Mouse (Mus musculus) midbrain, embryonic 15.5 days (tissue): ENCODE measurements around the gene Gm45521. TPM values are rescaled to one million over a fixed set of nuclear protein-coding genes. Genes with fewer than 3 reads are reported as not detected.
A peak's percentile ranks its signal among the peaks of the same experiment; 100 is the strongest.

Source experiments
- ATAC-seq: fragments of 200-750 bp; cut with Nextera tagmentation; replicated peaks from 2 replicates; pipeline ENCODE4 v1.8.0; 2017; ENCODE audit warnings: moderate TSS enrichment
- H3K27ac ChIP-seq: fragments of 300-500 bp; sonication (generic); 2 replicates; pipeline ENCODE4 v1.5.1; 2015; ENCODE audit warnings: mild to moderate bottlenecking, inconsistent platforms
- H3K27me3 ChIP-seq: fragments of 300-500 bp; sonication (generic); replicated peaks from 2 replicates; pipeline ENCODE4 v1.6.1; 2015; ENCODE audit warnings: inconsistent platforms
- H3K36me3 ChIP-seq: fragments of 300-500 bp; sonication (generic); replicated peaks from 2 replicates; pipeline ENCODE4 v1.6.1; 2015; ENCODE audit warnings: inconsistent platforms
- H3K4me1 ChIP-seq: fragments of 300-500 bp; sonication (generic); 2 replicates; pipeline ENCODE4 v1.6.1; 2015; ENCODE audit warnings: inconsistent platforms
- H3K4me2 ChIP-seq: fragments of 300-500 bp; sonication (generic); 2 replicates; pipeline ENCODE4 v1.6.1; 2015; ENCODE audit warnings: inconsistent platforms, mild to moderate bottlenecking, moderate library complexity
- H3K4me3 ChIP-seq: fragments of 300-500 bp; sonication (generic); 2 replicates; pipeline ENCODE4 v1.5.1; 2015; ENCODE audit warnings: mild to moderate bottlenecking, inconsistent platforms
- H3K9ac ChIP-seq: fragments of 300-500 bp; sonication (generic); 2 replicates; pipeline ENCODE4 v1.6.1; 2015; ENCODE audit warnings: mild to moderate bottlenecking, inconsistent platforms
- H3K9me3 ChIP-seq: fragments of 300-500 bp; sonication (generic); 2 replicates; pipeline ENCODE4 v1.6.1; 2016; ENCODE audit warnings: inconsistent platforms
- WGBS: fragments of 180-500 bp; shearing (Covaris S2); methylation state at CpG from one replicate; pipeline ENCODE4 v1.1.7; 2015; ENCODE audit warnings: mixed read lengths; 5-methylcytosine and 5-hydroxymethylcytosine counted together
- polyA plus RNA-seq: library from polyadenylated mRNA; unstranded; fragments of >200 nt; fragmentation: Nextera tagmentation; extraction: Ambion mirVana; gene quantifications from 2 replicates; pipeline ENCODE4 v1.2.1, GENCODE M21; 2015

Gene Gm45521
- polyA plus RNA-seq, 1 experiment from 2014 or later: 0.71 TPM

GRCm38 (mm10) chr14:7989961-7990360 is 32.9 kb downstream of the Gm45521 start:
- 79% methylated on average over 3 of the region's 3 CpGs for WGBS
- ATAC-seq: no peak
- no peak overlapping the region for H3K9ac ChIP-seq
- H3K36me3 ChIP-seq: no peaks in the 10 kb centered on the region
- no peak overlapping the region for H3K4me2 ChIP-seq
- no peaks in the 10 kb centered on the region for H3K4me1 ChIP-seq
- H3K4me3 ChIP-seq: no peak overlapping the region
- no peaks in the 10 kb centered on the region for H3K9me3 ChIP-seq
- H3K27me3 ChIP-seq: no peaks in the 10 kb centered on the region
- no peak overlapping the region for H3K27ac ChIP-seq

GRCm38 (mm10) chr14:7991108-7991776 is 34.2 kb downstream of the Gm45521 start:
- no peak overlapping the region for H3K4me3 ChIP-seq
- no peak for ATAC-seq
- H3K4me1 ChIP-seq: no peaks in the 10 kb centered on the region
- WGBS: 77% methylated on average over 5 of the region's 5 CpGs
- no peaks in the 10 kb centered on the region for H3K36me3 ChIP-seq
- no peaks in the 10 kb centered on the region for H3K27me3 ChIP-seq
- no peak overlapping the region for H3K4me2 ChIP-seq
- no peak overlapping the region for H3K9ac ChIP-seq
- no peaks in the 10 kb centered on the region for H3K9me3 ChIP-seq
- H3K27ac ChIP-seq: no peak overlapping the region

GRCm38 (mm10) chr14:7992158-7992557 is 35.1 kb downstream of the Gm45521 start:
- no peak overlapping the region for H3K9ac ChIP-seq
- peaks cover 2% of the 10 kb centered on the region; the same call in 1 of the 2 replicates for H3K4me1 ChIP-seq
- H3K36me3 ChIP-seq: no peaks in the 10 kb centered on the region
- no peak overlapping the region for H3K27ac ChIP-seq
- no peak for ATAC-seq
- H3K4me3 ChIP-seq: no peak overlapping the region
- WGBS: 82% methylated on average over 6 of the region's 6 CpGs
- no peaks in the 10 kb centered on the region for H3K9me3 ChIP-seq
- H3K27me3 ChIP-seq: no peaks in the 10 kb centered on the region
- H3K4me2 ChIP-seq: no peak overlapping the region

- WGBS: 75% methylated on average over 8 of the region's 8 CpGs
- Histone ChIP-seq H3K4me2 (no peak within 1 kb of the TSS), H3K27ac (no peak within 1 kb of the TSS), H3K4me3 (no peak within 1 kb of the TSS), H3K4me1 (peaks cover 2% of the 10 kb centered on the region; the same call in 1 of the 2 replicates), H3K9ac (no peak within 1 kb of the TSS), H3K27me3 (peaks cover under 1% of the 10 kb centered on the region; the same call in 1 of the 2 replicates), H3K36me3 (no peaks in the 10 kb centered on the region), H3K9me3 (no peaks in the 10 kb centered on the region)
- no peak for ATAC-seq
Measured at GRCm38 (mm10) chr14:7994271-7994767, 37.2 kb downstream of the Gm45521 start, which contains the start of gene Dnase1l3. TSS of gene Dnase1l3 (minus strand) at chr14:7994573.

- 2% methylated on average over 15 of the region's 15 CpGs for WGBS
- ATAC-seq: peak; percentile 55
- Histone ChIP-seq H3K4me2 (peak overlapping the region; percentile 43), H3K36me3 (no peaks in the 10 kb centered on the region), H3K4me1 (peaks cover 6% of the 10 kb centered on the region; the same call in 1 of the 2 replicates), H3K27ac (peak overlapping the region; percentile 59; the same call in 1 of the 2 replicates), H3K4me3 (peak overlapping the region; percentile 20; the same call in 1 of the 2 replicates), H3K9me3 (no peaks in the 10 kb centered on the region), H3K9ac (no peak overlapping the region), H3K27me3 (peaks cover 15% of the 10 kb centered on the region)
Measured at GRCm38 (mm10) chr14:7997255-7997696, 40.2 kb downstream of the Gm45521 start.

GRCm38 (mm10) chr14:7999030-7999429 is 41.9 kb downstream of the Gm45521 start:
- no peak overlapping the region for H3K27ac ChIP-seq
- ATAC-seq: no peak
- 82% methylated on average over 3 of the region's 3 CpGs for WGBS
- peaks cover 15% of the 10 kb centered on the region for H3K27me3 ChIP-seq
- H3K4me1 ChIP-seq: peaks cover 14% of the 10 kb centered on the region
- H3K36me3 ChIP-seq: no peaks in the 10 kb centered on the region
- H3K9ac ChIP-seq: no peak overlapping the region
- no peak overlapping the region for H3K4me3 ChIP-seq
- no peaks in the 10 kb centered on the region for H3K9me3 ChIP-seq
- no peak overlapping the region for H3K4me2 ChIP-seq

GRCm38 (mm10) chr14:7999435-7999834 is 42.3 kb downstream of the Gm45521 start:
- Histone ChIP-seq H3K4me3 (no peak overlapping the region), H3K9ac (no peak overlapping the region), H3K9me3 (no peaks in the 10 kb centered on the region), H3K27ac (no peak overlapping the region), H3K4me1 (peaks cover 18% of the 10 kb centered on the region), H3K4me2 (no peak overlapping the region), H3K36me3 (no peaks in the 10 kb centered on the region), H3K27me3 (peaks cover 15% of the 10 kb centered on the region)
- 85% methylated on average over 5 of the region's 5 CpGs for WGBS
- ATAC-seq: no peak

GRCm38 (mm10) chr14:8000247-8000646 is 43.2 kb downstream of the Gm45521 start:
- WGBS: 91% methylated on average over 5 of the region's 5 CpGs
- Histone ChIP-seq H3K4me1 (peaks cover 20% of the 10 kb centered on the region), H3K9me3 (no peaks in the 10 kb centered on the region), H3K27me3 (peaks cover 15% of the 10 kb centered on the region), H3K4me3 (no peak overlapping the region), H3K36me3 (no peaks in the 10 kb centered on the region), H3K9ac (no peak overlapping the region), H3K27ac (no peak overlapping the region), H3K4me2 (no peak overlapping the region)
- ATAC-seq: no peak

DNA sequence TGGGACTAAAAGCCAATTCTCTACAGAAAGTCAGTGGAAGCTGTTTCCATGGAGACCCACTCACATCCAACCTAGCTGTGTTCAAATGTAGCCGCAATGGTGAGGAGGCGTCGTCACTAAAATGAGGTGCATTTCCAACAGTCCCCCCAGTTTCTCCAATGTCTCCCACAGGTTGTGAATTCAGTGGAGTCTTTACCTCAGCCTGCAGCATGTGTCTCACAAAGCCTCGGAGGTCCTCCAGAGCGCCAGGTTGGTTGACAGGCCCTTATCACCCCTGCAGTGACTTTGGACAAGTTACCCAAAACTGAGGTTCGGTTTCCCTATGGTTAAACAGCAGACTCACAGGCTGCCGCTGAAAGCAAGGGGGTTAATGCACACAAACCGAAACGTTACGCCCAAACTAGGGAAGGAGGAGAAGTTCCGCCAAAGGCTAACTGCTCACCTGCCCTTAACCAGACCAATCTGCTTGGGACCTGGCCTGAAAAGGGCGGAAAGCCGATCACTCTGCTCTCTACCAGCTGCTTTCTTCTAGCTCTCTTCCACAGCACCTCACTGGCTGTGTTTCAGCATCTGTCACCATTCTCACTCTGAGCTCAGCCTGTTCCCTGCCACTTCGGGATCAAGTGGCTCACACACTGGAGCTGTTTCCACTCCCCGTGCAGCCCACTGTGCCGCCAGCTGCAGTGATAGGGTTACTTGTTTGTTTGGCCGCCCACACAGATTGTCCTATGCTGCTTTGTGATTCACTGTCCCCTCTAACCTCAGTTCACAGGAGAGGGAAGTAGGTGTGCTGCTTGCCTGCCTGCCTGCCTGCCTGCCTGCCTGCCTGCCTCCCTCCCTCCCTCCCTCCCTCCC is 44.0 kb downstream of the Gm45521 start:
- H3K9me3 ChIP-seq: no peaks in the 10 kb centered on the region
- peaks cover 15% of the 10 kb centered on the region for H3K27me3 ChIP-seq
- H3K36me3 ChIP-seq: no peaks in the 10 kb centered on the region
- ATAC-seq: no peak
- 29% methylated on average over 17 of the region's 17 CpGs for WGBS
- no peak overlapping the region for H3K4me2 ChIP-seq
- peaks cover 20% of the 10 kb centered on the region for H3K4me1 ChIP-seq
- H3K4me3 ChIP-seq: no peak overlapping the region
- H3K9ac ChIP-seq: no peak overlapping the region
- H3K27ac ChIP-seq: no peak overlapping the region

GRCm38 (mm10) chr14:8002432-8003092 is 45.5 kb downstream of the Gm45521 start, which contains the start of gene Abhd6:
TSS of gene Abhd6 (plus strand) at chr14:8002902.
- peak; percentile 93 for ATAC-seq
- Histone ChIP-seq H3K4me3 (peak within 1 kb of the TSS; percentile 64), H3K9me3 (no peaks in the 10 kb centered on the region), H3K9ac (peak within 1 kb of the TSS; percentile 63), H3K4me1 (peaks cover 18% of the 10 kb centered on the region), H3K27me3 (peaks cover 15% of the 10 kb centered on the region), H3K4me2 (peak within 1 kb of the TSS; percentile 80), H3K36me3 (no peaks in the 10 kb centered on the region), H3K27ac (peak within 1 kb of the TSS; percentile 85)
- 2% methylated on average over 38 of the region's 38 CpGs for WGBS

- under 1% methylated on average over 23 of the region's 23 CpGs for WGBS
- Histone ChIP-seq H3K27ac (peak overlapping the region; percentile 85), H3K27me3 (peaks cover 15% of the 10 kb centered on the region), H3K9me3 (no peaks in the 10 kb centered on the region), H3K4me3 (peak overlapping the region; percentile 64), H3K36me3 (no peaks in the 10 kb centered on the region), H3K4me1 (peaks cover 18% of the 10 kb centered on the region), H3K4me2 (peak overlapping the region; percentile 80), H3K9ac (peak overlapping the region; percentile 63)
- peak; percentile 79 for ATAC-seq
Measured at GRCm38 (mm10) chr14:8003093-8003670, 46.1 kb downstream of the Gm45521 start.
